Mouse (Mus musculus) thymus, adult 2 months (tissue): ENCODE results near the gene Cenpq. TPM values are rescaled to one million over a fixed set of nuclear protein-coding genes. Genes with fewer than 3 reads are reported as not detected.

ENCODE experiments used
- DNase-seq: peaks from one replicate; pipeline ENCODE4 v3.0.0; 2021
- H3K27ac ChIP-seq: fragments of 200-500 bp; 2 replicates; pipeline ENCODE4 v1.5.1; 2012; ENCODE audit warnings: low read length, control low read depth; ENCODE audit not compliant: control insufficient read depth, insufficient read depth
- H3K27me3 ChIP-seq: fragments of 200-500 bp; 2 replicates; pipeline ENCODE4 v1.6.1; 2012; ENCODE audit warnings: mild to moderate bottlenecking, low read length, moderate library complexity, mixed read lengths; ENCODE audit not compliant: control insufficient read depth, insufficient read depth
- H3K36me3 ChIP-seq: fragments of 200-500 bp; 2 replicates; pipeline ENCODE4 v1.6.1; 2012; ENCODE audit warnings: mild to moderate bottlenecking, low read length, moderate library complexity; ENCODE audit not compliant: control insufficient read depth, insufficient read depth
- H3K4me1 ChIP-seq: fragments of 200-500 bp; replicated peaks from 2 replicates; pipeline ENCODE4 v1.6.1; 2012; ENCODE audit warnings: low read length; ENCODE audit not compliant: control insufficient read depth, insufficient read depth
- H3K4me3 ChIP-seq: fragments of 200-500 bp; 2 replicates; pipeline ENCODE4 v1.5.1; 2012; ENCODE audit warnings: mild to moderate bottlenecking, low read length, control low read depth, moderate library complexity; ENCODE audit not compliant: control insufficient read depth, insufficient read depth
- CTCF ChIP-seq: fragments of 200-500 bp; IDR thresholded peaks from 2 replicates; pipeline ENCODE4 v1.5.1; 2012; ENCODE audit warnings: mild to moderate bottlenecking, control low read depth, low read length, moderate library complexity, borderline replicate concordance; ENCODE audit not compliant: control insufficient read depth, poor library complexity, insufficient read depth; ENCODE audit errors: extremely low read depth
- POLR2A ChIP-seq: fragments of 200-500 bp; IDR thresholded peaks from 2 replicates; pipeline ENCODE4 v1.6.1; 2012; ENCODE audit warnings: mild to moderate bottlenecking, low read length, control low read depth, moderate library complexity; ENCODE audit not compliant: control insufficient read depth, poor library complexity, insufficient read depth; ENCODE audit errors: extremely low read depth
- WGBS: fragments of 180-500 bp; shearing (Covaris S2); methylation state at CpG from one replicate; pipeline ENCODE4 v1.1.7; 2018; 5-methylcytosine and 5-hydroxymethylcytosine counted together
- polyA plus RNA-seq: library from polyadenylated mRNA; depleted of rRNA; stranded (reverse); fragments of >200 nt; gene quantifications from 2 replicates; pipeline ENCODE4 v1.2.3, GENCODE M21; 2012; rRNA removed

Gene Cenpq
- polyA plus RNA-seq, 1 experiment = 4.8 TPM

GRCm38 (mm10) chr17:40873582-40874011 lies 61.2 kb downstream of the Cenpq start:
- H3K27me3 ChIP-seq = no peaks in the 10 kb centered on the region
- DNase-seq = no peak
- H3K4me1 ChIP-seq = no peaks in the 10 kb centered on the region
- H3K36me3 ChIP-seq = no peaks in the 10 kb centered on the region
- no peak overlapping the region for H3K27ac ChIP-seq
- TF ChIP-seq CTCF = no peak
- TF ChIP-seq POLR2A = no peak
- H3K4me3 ChIP-seq = no peak overlapping the region
- WGBS = 21% methylated on average over 2 of the region's 2 CpGs

Other genes with a start within 250 kb of the Cenpq start
- not detected in 2 replicates for gene Esp1, start 207.9 kb downstream of the Cenpq start, polyA plus RNA-seq
- gene Crisp2, start 128.0 kb downstream of the Cenpq start, polyA plus RNA-seq = 0.47 TPM in 1 of 2 replicates, not detected in the other
- gene Rhag, start 123.9 kb downstream of the Cenpq start, polyA plus RNA-seq = not detected in 2 replicates
- 0.70 and 1.3 TPM in 2 replicates for gene 9130008F23Rik, start 54.5 kb downstream of the Cenpq start, polyA plus RNA-seq
- gene Glyatl3, start 20.7 kb downstream of the Cenpq start, polyA plus RNA-seq = 0.09 and 0.27 TPM in 2 replicates
- 9.1 and 9.2 TPM in 2 replicates for gene Mut, start 362 bp downstream of the Cenpq start, polyA plus RNA-seq